Mouse (Mus musculus) embryonic facial prominence, embryonic 14.5 days (tissue): ENCODE results near the gene Zbtb16. TPM values are rescaled to one million over a fixed set of nuclear protein-coding genes. Genes with fewer than 3 reads are reported as not detected.

Experiments
- ATAC-seq: fragments of 200-750 bp; cut with Nextera tagmentation; 2 replicates; pipeline ENCODE4 v1.8.0; 2017; ENCODE audit warnings: low read depth, moderate number of reproducible peaks, moderate TSS enrichment
- DNase-seq: peaks from one replicate; pipeline ENCODE4 v3.0.0-alpha.2; 2015; ENCODE audit warnings: low spot score
- H3K27ac ChIP-seq: fragments of 300-500 bp; sonication (generic); replicated peaks from 2 replicates; pipeline ENCODE4 v1.5.1; 2014; ENCODE audit warnings: low read depth, mild to moderate bottlenecking, low read length, moderate library complexity
- H3K27me3 ChIP-seq: fragments of 300-500 bp; sonication (generic); replicated peaks from 2 replicates; pipeline ENCODE4 v1.6.1; 2014; ENCODE audit warnings: low read length; ENCODE audit not compliant: control insufficient read depth, insufficient read depth
- H3K36me3 ChIP-seq: fragments of 300-500 bp; sonication (generic); 2 replicates; pipeline ENCODE4 v1.6.1; 2014; ENCODE audit warnings: low read length, mixed read lengths; ENCODE audit not compliant: control insufficient read depth, insufficient read depth
- H3K4me1 ChIP-seq: fragments of 300-500 bp; sonication (generic); 2 replicates; pipeline ENCODE4 v1.6.1; 2014; ENCODE audit warnings: antibody characterized with exemption, low read length; ENCODE audit not compliant: control insufficient read depth, insufficient read depth
- H3K4me2 ChIP-seq: fragments of 300-500 bp; sonication (generic); 2 replicates; pipeline ENCODE4 v1.6.1; 2014; ENCODE audit warnings: low read depth, mild to moderate bottlenecking, low read length, moderate library complexity, mixed read lengths
- H3K4me3 ChIP-seq: fragments of 300-500 bp; sonication (generic); 2 replicates; pipeline ENCODE4 v1.5.1; 2014; ENCODE audit warnings: low read depth, mild to moderate bottlenecking, low read length
- H3K9ac ChIP-seq: fragments of 300-500 bp; sonication (generic); 2 replicates; pipeline ENCODE4 v1.6.1; 2014; ENCODE audit warnings: low read depth, mild to moderate bottlenecking, low read length, moderate library complexity, mixed read lengths
- H3K9me3 ChIP-seq: fragments of 300-500 bp; sonication (generic); 2 replicates; pipeline ENCODE4 v1.6.1; 2016; ENCODE audit warnings: low read length; ENCODE audit not compliant: control insufficient read depth
- WGBS: fragments of 180-500 bp; shearing (Covaris S2); extraction: QIAGEN DNeasy Blood & Tissue Kit; methylation state at CpG from one replicate; pipeline ENCODE4 v1.1.7; 2014; 5-methylcytosine and 5-hydroxymethylcytosine counted together
- polyA plus RNA-seq: library from polyadenylated mRNA; unstranded; fragments of >200 nt; fragmentation: Nextera tagmentation; extraction: Ambion mirVana; gene quantifications from 2 replicates; pipeline ENCODE4 v1.2.1, GENCODE M21; 2014

Zbtb16 gene
- polyA plus RNA-seq, 1 experiment from 2014 or later, result 4.1 TPM

- 75% methylated on average over 13 of the region's 13 CpGs for WGBS
- Histone ChIP-seq H3K9ac (no peak overlapping the region), H3K9me3 (no peaks in the 10 kb centered on the region), H3K4me2 (no peak overlapping the region), H3K4me1 (peaks cover 4% of the 10 kb centered on the region; the same call in 1 of the 2 replicates), H3K4me3 (no peak overlapping the region), H3K27ac (no peak overlapping the region), H3K36me3 (no peaks in the 10 kb centered on the region), H3K27me3 (no peaks in the 10 kb centered on the region; the same call in 1 of the 2 replicates)
- DNase-seq (no peak), ATAC-seq (no peak)
Measured at GRCm38 (mm10) chr9:48712985-48713765, 122.8 kb downstream of the Zbtb16 start.

GRCm38 (mm10) chr9:48711826-48712225 lies 124.2 kb downstream of the Zbtb16 start:
- Histone ChIP-seq H3K36me3 (no peaks in the 10 kb centered on the region), H3K9me3 (no peaks in the 10 kb centered on the region), H3K4me2 (no peak overlapping the region), H3K4me3 (no peak overlapping the region), H3K4me1 (peaks cover 8% of the 10 kb centered on the region; the same call in 1 of the 2 replicates), H3K9ac (no peak overlapping the region), H3K27me3 (no peaks in the 10 kb centered on the region; the same call in 1 of the 2 replicates), H3K27ac (no peak overlapping the region)
- ATAC-seq (no peak), DNase-seq (no peak)
- WGBS, result 75% methylated on average over 5 of the region's 5 CpGs

- 31% methylated on average over 9 of the region's 9 CpGs for WGBS
- no peak for ATAC-seq
Measured at GRCm38 (mm10) chr9:48711296-48711781, 124.7 kb downstream of the Zbtb16 start.

DNA sequence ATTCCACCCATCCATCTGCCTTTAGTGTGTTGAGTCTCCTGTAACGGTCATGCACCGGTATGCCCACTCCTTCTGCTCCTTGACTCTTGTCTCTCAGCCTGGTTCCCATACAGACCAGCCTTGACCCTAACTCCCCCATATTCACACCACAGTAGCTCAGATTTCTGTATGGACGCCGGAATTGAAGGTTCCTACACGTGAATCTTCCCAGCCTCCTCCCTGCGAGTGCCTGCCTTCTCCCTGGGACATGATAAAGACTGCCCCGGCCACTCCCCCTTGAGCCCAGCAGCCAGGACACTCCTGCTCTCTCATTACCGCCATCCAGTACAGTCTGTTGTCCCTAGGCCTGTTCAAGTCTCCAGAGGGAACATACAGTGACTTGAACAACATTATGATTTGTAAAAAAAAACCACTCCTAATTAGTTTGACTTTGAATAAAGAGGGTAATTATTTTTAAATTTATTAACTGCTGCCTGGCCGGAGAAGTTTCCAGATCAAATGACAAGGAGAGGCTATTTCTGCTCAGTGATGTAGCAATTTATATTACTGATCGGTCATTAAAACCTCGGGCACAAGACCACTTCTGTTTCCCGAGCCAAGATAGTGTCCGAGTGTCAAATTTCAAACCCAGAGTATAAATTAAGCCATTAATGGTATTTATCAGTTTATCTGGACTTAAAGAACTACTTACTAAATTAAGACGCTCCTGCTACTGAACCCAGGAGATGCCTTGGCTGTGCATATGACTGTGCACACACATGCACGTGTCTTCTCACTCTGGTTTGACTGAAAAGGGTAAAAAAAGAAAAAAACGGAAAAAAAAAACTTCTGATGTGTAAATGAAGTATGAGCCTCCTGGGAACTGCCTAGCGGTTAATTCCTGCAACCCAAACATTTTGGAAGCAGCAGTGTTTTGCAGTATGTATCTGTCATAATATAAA lies 125.4 kb downstream of the Zbtb16 start:
- no peak overlapping the region for H3K9ac ChIP-seq
- WGBS, result 30% methylated on average over 17 of the region's 17 CpGs
- no peak overlapping the region for H3K27ac ChIP-seq

More at GRCm38 (mm10) chr9:48711296-48711781, 124.7 kb downstream of the Zbtb16 start:
- no peak overlapping the region for H3K4me2 ChIP-seq
- H3K9ac ChIP-seq, result no peak overlapping the region
- H3K27ac ChIP-seq, result no peak overlapping the region
- no peak overlapping the region for H3K4me3 ChIP-seq
- no peaks in the 10 kb centered on the region; the same call in 1 of the 2 replicates for H3K27me3 ChIP-seq
- H3K36me3 ChIP-seq, result no peaks in the 10 kb centered on the region
- peak; percentile 17 for DNase-seq
- no peaks in the 10 kb centered on the region for H3K9me3 ChIP-seq
- H3K4me1 ChIP-seq, result peaks cover 9% of the 10 kb centered on the region; the same call in 1 of the 2 replicates

DNA sequence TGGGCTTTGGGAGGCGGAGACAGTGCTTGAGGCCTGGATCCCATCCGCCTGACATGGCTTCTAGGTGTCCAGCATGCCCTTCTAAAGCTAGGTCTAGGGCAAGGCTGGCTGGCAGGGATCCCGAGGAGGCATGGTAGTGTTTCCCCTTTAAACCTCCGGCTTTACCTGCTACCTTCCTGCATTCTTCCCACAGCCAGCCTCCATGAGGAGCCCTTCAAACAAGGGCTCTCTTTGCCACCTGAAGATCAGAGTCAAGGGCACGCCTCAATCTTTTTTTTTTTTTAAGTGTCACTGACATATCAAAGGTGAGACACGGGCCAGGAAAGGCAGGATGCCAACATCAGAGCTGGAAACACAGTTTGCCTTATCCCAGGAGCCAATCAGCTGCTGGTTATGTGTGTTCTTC lies 128.2 kb downstream of the Zbtb16 start:
- Histone ChIP-seq H3K4me3 (no peak overlapping the region), H3K27me3 (no peaks in the 10 kb centered on the region; the same call in 1 of the 2 replicates), H3K36me3 (no peaks in the 10 kb centered on the region), H3K9me3 (no peaks in the 10 kb centered on the region), H3K4me2 (no peak overlapping the region), H3K4me1 (peaks cover 9% of the 10 kb centered on the region; the same call in 1 of the 2 replicates), H3K9ac (no peak overlapping the region), H3K27ac (no peak overlapping the region)
- 75% methylated on average over 6 of the region's 6 CpGs for WGBS
- no peak for DNase-seq
- ATAC-seq, result no peak

More for the DNA sequence above, 125.4 kb downstream of the Zbtb16 start:
- no peak overlapping the region for H3K4me2 ChIP-seq
- ATAC-seq (no peak), DNase-seq (no peak)
- H3K4me3 ChIP-seq, result no peak overlapping the region
- H3K27me3 ChIP-seq, result no peaks in the 10 kb centered on the region; the same call in 1 of the 2 replicates
- no peaks in the 10 kb centered on the region for H3K9me3 ChIP-seq
- peaks cover 9% of the 10 kb centered on the region; the same call in 1 of the 2 replicates for H3K4me1 ChIP-seq
- no peaks in the 10 kb centered on the region for H3K36me3 ChIP-seq

- Histone ChIP-seq H3K27me3 (no peaks in the 10 kb centered on the region; the same call in 1 of the 2 replicates), H3K9me3 (no peaks in the 10 kb centered on the region), H3K4me1 (peaks cover 9% of the 10 kb centered on the region; the same call in 1 of the 2 replicates), H3K4me3 (no peak overlapping the region), H3K27ac (no peak overlapping the region), H3K4me2 (peak overlapping the region; percentile 12; the same call in 1 of the 2 replicates), H3K9ac (0 out of 2 replicates have a peak overlapping the region, but pooled peaks have one; percentile 4), H3K36me3 (no peaks in the 10 kb centered on the region)
- DNase-seq (peak; percentile 62), ATAC-seq (peak; percentile 55; the same call in 1 of the 2 replicates)
- WGBS, result 40% methylated on average over 14 of the region's 14 CpGs
Measured at GRCm38 (mm10) chr9:48707134-48707823, 128.7 kb downstream of the Zbtb16 start.

DNA sequence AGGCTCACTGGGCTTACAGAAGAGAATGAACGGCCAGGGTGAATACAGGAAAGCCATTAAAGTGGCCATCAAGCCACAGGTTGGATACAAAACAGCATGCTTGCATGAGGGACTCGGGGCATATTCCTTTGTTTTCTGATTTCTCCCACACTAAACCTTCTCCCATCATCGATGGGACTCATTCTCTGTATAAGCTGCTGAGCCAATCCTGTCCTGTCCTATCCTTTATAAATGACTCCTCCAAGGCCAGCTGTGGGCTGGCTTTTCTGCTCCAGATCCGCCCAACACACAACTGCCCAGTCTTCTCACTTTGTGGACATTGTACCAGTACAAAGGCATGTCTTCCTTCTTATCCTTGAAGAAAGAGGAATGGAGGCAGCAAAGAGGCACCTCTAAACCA lies 134.7 kb downstream of the Zbtb16 start:
- Histone ChIP-seq H3K9me3 (no peaks in the 10 kb centered on the region), H3K27ac (no peak overlapping the region), H3K4me3 (no peak overlapping the region), H3K4me1 (no peaks in the 10 kb centered on the region), H3K4me2 (no peak overlapping the region), H3K9ac (no peak overlapping the region), H3K27me3 (no peaks in the 10 kb centered on the region), H3K36me3 (no peaks in the 10 kb centered on the region)
- no peak for ATAC-seq
- WGBS, result 83% methylated on average over 4 of the region's 4 CpGs
- no peak for DNase-seq

DNA sequence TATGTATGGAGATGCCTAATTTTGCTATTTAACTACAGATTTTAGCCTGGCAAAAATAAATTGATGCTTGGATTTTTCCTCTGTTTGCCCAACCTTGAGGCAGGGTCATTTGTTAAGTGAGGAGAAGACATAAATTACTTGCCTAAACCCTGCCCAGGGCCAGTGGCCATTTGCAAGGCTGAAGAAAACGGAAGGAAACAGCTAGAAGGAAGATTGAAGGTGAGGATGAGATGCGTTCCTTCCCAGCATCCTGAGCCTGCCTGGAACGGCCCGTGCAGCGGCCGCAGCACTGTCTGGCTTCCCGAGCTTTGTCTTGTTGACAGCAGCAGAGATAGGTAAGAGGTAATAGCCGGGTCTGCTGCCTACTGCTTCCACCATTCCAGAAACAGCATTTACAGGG lies 135.2 kb downstream of the Zbtb16 start:
- H3K4me2 ChIP-seq, result no peak overlapping the region
- H3K9me3 ChIP-seq, result no peaks in the 10 kb centered on the region
- no peak overlapping the region for H3K4me3 ChIP-seq
- no peaks in the 10 kb centered on the region for H3K36me3 ChIP-seq
- DNase-seq, result no peak
- 65% methylated on average over 8 of the region's 8 CpGs for WGBS
- H3K9ac ChIP-seq, result no peak overlapping the region
- no peaks in the 10 kb centered on the region for H3K27me3 ChIP-seq
- H3K27ac ChIP-seq, result no peak overlapping the region
- no peaks in the 10 kb centered on the region for H3K4me1 ChIP-seq
- ATAC-seq, result no peak
